Mouse (Mus musculus): Measurements from ENCODE around the gene Qars. TPM values are rescaled to one million over a fixed set of nuclear protein-coding genes. Genes with fewer than 3 reads are reported as not detected.

The Qars gene
- total RNA-seq, 1 experiment from 2014 or later, result 179 TPM

GRCm38 (mm10) chr9:108486973-108487530 is 20.5 kb upstream of the Qars start:
- no peak for DNase-seq

GRCm38 (mm10) chr9:108488403-108488802 is 19.1 kb upstream of the Qars start:
- peak; percentile 9 for DNase-seq

- no peak for DNase-seq
Measured at GRCm38 (mm10) chr9:108489215-108489614, 18.3 kb upstream of the Qars start.

GRCm38 (mm10) chr9:108489702-108490558 is 17.6 kb upstream of the Qars start:
- DNase-seq, result no peak

GRCm38 (mm10) chr9:108490559-108491285 is 16.8 kb upstream of the Qars start, which contains the start of gene Usp19:
Gene Usp19, plus strand, starts transcription at chr9:108490602.
- peak; percentile 98 for DNase-seq

GRCm38 (mm10) chr9:108491286-108491580 is 16.3 kb upstream of the Qars start:
- no peak for DNase-seq

GRCm38 (mm10) chr9:108492043-108492750 is 15.3 kb upstream of the Qars start:
- peak; percentile 86 for DNase-seq

GRCm38 (mm10) chr9:108493246-108493645 is 14.3 kb upstream of the Qars start:
- DNase-seq, result no peak

- no peak for DNase-seq
Measured at GRCm38 (mm10) chr9:108494146-108494825, 13.2 kb upstream of the Qars start.

GRCm38 (mm10) chr9:108494905-108495304 is 12.6 kb upstream of the Qars start:
- DNase-seq, result no peak

GRCm38 (mm10) chr9:108499231-108499630 is 8.3 kb upstream of the Qars start:
- DNase-seq, result no peak

- no peak for DNase-seq
Measured at GRCm38 (mm10) chr9:108499943-108500342, 7.6 kb upstream of the Qars start.

- no peak for DNase-seq
Measured at GRCm38 (mm10) chr9:108506901-108507300, 605 bp upstream of the Qars start.

GRCm38 (mm10) chr9:108508776-108509175 is 1.3 kb downstream of the Qars start:
- DNase-seq, result no peak

- DNase-seq, result peak; percentile 95
Measured at GRCm38 (mm10) chr9:108516380-108517251, 9.1 kb downstream of the Qars start, which contains the start of gene Qrich1. Gene Qrich1, plus strand, starts transcription at chr9:108516806.

GRCm38 (mm10) chr9:108517253-108517930 is 9.9 kb downstream of the Qars start:
- DNase-seq, result peak; percentile 94

- peak; percentile 68 for DNase-seq
Measured at GRCm38 (mm10) chr9:108517931-108518332, 10.4 kb downstream of the Qars start.

- no peak for DNase-seq
Measured at GRCm38 (mm10) chr9:108521604-108522003, 14.1 kb downstream of the Qars start.

GRCm38 (mm10) chr9:108523341-108523740 is 15.8 kb downstream of the Qars start:
- DNase-seq, result no peak

GRCm38 (mm10) chr9:108525400-108525799 is 17.9 kb downstream of the Qars start:
- DNase-seq, result peak; percentile 53
